Mouse (Mus musculus): ENCODE results near the gene Catspere2.
A peak's percentile ranks its signal among the peaks of the same experiment; 100 is the strongest.

Catspere2 gene

DNA sequence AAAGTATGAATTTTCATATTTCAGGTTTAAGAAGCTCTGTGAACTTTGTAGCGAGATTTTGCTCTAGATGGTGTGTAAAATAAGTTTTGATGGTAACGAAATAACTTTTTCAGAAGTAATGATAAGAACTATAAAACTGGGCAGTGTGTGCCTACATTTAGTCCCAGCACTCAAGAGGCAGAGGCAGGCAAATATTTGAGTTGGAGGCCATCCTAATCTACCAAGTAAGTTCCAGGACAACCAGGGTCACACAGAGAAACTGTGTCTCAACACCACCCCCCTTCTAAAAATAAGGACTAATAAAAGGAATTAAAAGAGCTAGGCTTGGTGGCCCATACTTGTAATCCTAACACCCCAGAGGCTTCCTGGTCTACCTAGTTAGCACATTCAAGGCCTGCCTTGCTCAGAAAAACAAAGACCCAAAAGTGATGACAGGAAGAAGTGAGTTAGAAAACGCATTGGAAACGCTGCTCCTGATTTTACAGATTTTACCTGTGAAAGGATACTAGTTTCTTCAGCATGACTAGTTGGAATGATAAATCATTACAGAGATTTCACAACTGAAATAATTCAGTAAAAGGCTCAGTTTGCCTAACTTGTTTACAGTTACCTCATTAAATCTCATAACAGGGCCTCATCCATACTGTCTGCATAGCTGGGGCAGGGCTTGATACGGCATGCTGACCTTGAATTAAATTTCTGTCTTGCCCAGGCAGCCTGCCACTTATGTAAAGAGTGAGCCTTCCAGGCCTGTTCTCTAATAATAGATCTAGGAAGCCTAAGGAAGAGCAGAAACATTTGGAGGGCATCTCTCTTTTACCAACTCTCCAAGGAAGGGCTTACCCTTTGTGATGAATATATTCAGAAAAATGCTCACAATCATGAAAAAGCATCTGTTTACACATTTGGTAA lies 236.2 kb downstream of the Catspere2 start:
- ATAC-seq (ENCODE audit: low TSS enrichment) = peak; percentile 34; the same call in 1 of the 2 replicates

Data from frontal cortex, adult (tissue).